Mouse (Mus musculus): ENCODE data around the gene Gm49368.
"Not testable (repeated sequence)": the region's sequence is repeated elsewhere in the genome, so short reads cannot be mapped to it uniquely, and the experiment has no call there.

The Gm49368 gene

GRCm38 (mm10) chr7:128062456-128062855 lies at the start of gene Gm49368, which contains the start of gene Itgam:
Gene Gm49368, plus strand, starts transcription at chr7:128062683.
Gene Itgam, plus strand, starts transcription at chr7:128062640.
- no peak for DNase-seq (ENCODE audit: low read depth, low spot score)

- no peak for DNase-seq (ENCODE audit: low read depth, low spot score)
Measured at GRCm38 (mm10) chr7:128013116-128013515, 49.4 kb upstream of the Gm49368 start.

- not testable (repeated sequence) for DNase-seq (ENCODE audit: low read depth, low spot score)
Measured at GRCm38 (mm10) chr7:128016134-128016533, 46.3 kb upstream of the Gm49368 start.

GRCm38 (mm10) chr7:128016650-128017049 lies 45.8 kb upstream of the Gm49368 start:
- DNase-seq (ENCODE audit: low read depth, low spot score), result no peak

GRCm38 (mm10) chr7:128018275-128018674 lies 44.2 kb upstream of the Gm49368 start:
- DNase-seq (ENCODE audit: low read depth, low spot score), result no peak

GRCm38 (mm10) chr7:128019187-128019586 lies 43.3 kb upstream of the Gm49368 start:
- DNase-seq (ENCODE audit: low read depth, low spot score), result no peak

GRCm38 (mm10) chr7:128022974-128023373 lies 39.5 kb upstream of the Gm49368 start:
- no peak for DNase-seq (ENCODE audit: low read depth, low spot score)

GRCm38 (mm10) chr7:128023565-128023964 lies 38.9 kb upstream of the Gm49368 start:
- no peak for DNase-seq (ENCODE audit: low read depth, low spot score)

- no peak for DNase-seq (ENCODE audit: low read depth, low spot score)
Measured at GRCm38 (mm10) chr7:128024364-128024763, 38.1 kb upstream of the Gm49368 start.

- no peak for DNase-seq (ENCODE audit: low read depth, low spot score)
Measured at GRCm38 (mm10) chr7:128024932-128025331, 37.6 kb upstream of the Gm49368 start.

- DNase-seq (ENCODE audit: low read depth, low spot score), result no peak
Measured at GRCm38 (mm10) chr7:128025381-128025780, 37.1 kb upstream of the Gm49368 start.

GRCm38 (mm10) chr7:128031403-128031976 lies 31.0 kb upstream of the Gm49368 start:
- DNase-seq (ENCODE audit: low read depth, low spot score), result no peak

GRCm38 (mm10) chr7:128032290-128032988 lies 30.0 kb upstream of the Gm49368 start:
- DNase-seq (ENCODE audit: low read depth, low spot score), result no peak

- DNase-seq (ENCODE audit: low read depth, low spot score), result no peak
Measured at GRCm38 (mm10) chr7:128032989-128033293, 29.5 kb upstream of the Gm49368 start.

- no peak for DNase-seq (ENCODE audit: low read depth, low spot score)
Measured at GRCm38 (mm10) chr7:128033616-128034015, 28.9 kb upstream of the Gm49368 start.

GRCm38 (mm10) chr7:128042161-128042820 lies 20.2 kb upstream of the Gm49368 start:
- DNase-seq (ENCODE audit: low read depth, low spot score), result not testable (repeated sequence)

- no peak for DNase-seq (ENCODE audit: low read depth, low spot score)
Measured at GRCm38 (mm10) chr7:128044142-128044785, 18.2 kb upstream of the Gm49368 start.

- no peak for DNase-seq (ENCODE audit: low read depth, low spot score)
Measured at GRCm38 (mm10) chr7:128045640-128046039, 16.8 kb upstream of the Gm49368 start.

- no peak for DNase-seq (ENCODE audit: low read depth, low spot score)
Measured at GRCm38 (mm10) chr7:128048819-128049218, 13.7 kb upstream of the Gm49368 start.

GRCm38 (mm10) chr7:128049254-128049653 lies 13.2 kb upstream of the Gm49368 start:
- no peak for DNase-seq (ENCODE audit: low read depth, low spot score)

- no peak for DNase-seq (ENCODE audit: low read depth, low spot score)
Measured at GRCm38 (mm10) chr7:128050739-128051138, 11.7 kb upstream of the Gm49368 start.

- DNase-seq (ENCODE audit: low read depth, low spot score), result no peak
Measured at GRCm38 (mm10) chr7:128053061-128053460, 9.4 kb upstream of the Gm49368 start.
